Mouse (Mus musculus) embryo, embryonic 10 days (tissue): ENCODE results near the gene Zmym6.
A peak's percentile ranks its signal among the peaks of the same experiment; 100 is the strongest.
"Not testable (repeated sequence)": the region's sequence is repeated elsewhere in the genome, so short reads cannot be mapped to it uniquely, and the experiment has no call there.

Source experiments
- DNase-seq: peaks from one replicate; pipeline ENCODE4 v3.0.0-alpha.2; 2015; ENCODE audit warnings: low spot score

Zmym6 gene

DNA sequence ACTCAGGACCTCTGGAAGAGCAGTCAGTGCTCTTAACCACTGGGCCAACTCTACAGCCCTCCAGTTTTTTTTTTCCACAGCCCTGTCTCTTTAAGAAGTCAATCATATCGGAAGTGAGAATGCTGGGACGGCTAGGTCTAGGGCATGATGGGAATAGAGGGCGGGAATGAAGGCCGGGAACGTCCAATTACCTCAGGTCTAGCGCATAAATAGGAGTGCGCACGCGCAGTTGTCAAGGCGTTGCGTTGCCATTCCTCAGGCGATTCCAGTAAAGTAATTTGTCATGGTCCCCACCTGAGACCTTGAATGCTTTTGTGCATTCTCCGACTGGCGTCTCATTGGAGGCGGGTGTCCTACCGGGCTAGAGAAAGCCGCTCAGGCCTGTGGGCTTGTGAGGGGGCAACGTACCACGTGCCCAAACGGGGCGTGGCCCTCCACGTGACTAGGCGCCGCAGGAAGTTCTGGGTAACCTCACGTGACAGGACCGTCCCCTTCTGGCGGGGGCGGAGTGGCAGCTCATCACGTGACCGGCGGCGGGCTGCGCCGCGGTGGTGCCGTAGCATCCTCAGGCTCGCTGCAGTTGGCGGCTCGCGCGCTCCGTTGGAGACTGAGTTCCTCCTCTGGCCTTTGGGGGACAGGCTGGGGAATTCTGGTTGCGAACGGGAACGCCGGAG is at the start of gene Zmym6:
Gene Zmym6 (plus strand): TSS at position 509 of the 674 bp plus-strand sequence.
- DNase-seq: peak; percentile 99

GRCm38 (mm10) chr4:127037158-127037557 is 40.0 kb upstream of the Zmym6 start:
- DNase-seq: no peak

GRCm38 (mm10) chr4:127037908-127038827 is 39.0 kb upstream of the Zmym6 start:
- DNase-seq: no peak

GRCm38 (mm10) chr4:127038828-127039349 is 38.3 kb upstream of the Zmym6 start:
- no peak for DNase-seq

- DNase-seq: no peak
Measured at GRCm38 (mm10) chr4:127039871-127040483, 37.2 kb upstream of the Zmym6 start.

GRCm38 (mm10) chr4:127043540-127043939 is 33.6 kb upstream of the Zmym6 start:
- no peak for DNase-seq

- no peak for DNase-seq
Measured at GRCm38 (mm10) chr4:127051121-127051520, 26.1 kb upstream of the Zmym6 start.

GRCm38 (mm10) chr4:127053071-127053470 is 24.1 kb upstream of the Zmym6 start:
- no peak for DNase-seq

DNA sequence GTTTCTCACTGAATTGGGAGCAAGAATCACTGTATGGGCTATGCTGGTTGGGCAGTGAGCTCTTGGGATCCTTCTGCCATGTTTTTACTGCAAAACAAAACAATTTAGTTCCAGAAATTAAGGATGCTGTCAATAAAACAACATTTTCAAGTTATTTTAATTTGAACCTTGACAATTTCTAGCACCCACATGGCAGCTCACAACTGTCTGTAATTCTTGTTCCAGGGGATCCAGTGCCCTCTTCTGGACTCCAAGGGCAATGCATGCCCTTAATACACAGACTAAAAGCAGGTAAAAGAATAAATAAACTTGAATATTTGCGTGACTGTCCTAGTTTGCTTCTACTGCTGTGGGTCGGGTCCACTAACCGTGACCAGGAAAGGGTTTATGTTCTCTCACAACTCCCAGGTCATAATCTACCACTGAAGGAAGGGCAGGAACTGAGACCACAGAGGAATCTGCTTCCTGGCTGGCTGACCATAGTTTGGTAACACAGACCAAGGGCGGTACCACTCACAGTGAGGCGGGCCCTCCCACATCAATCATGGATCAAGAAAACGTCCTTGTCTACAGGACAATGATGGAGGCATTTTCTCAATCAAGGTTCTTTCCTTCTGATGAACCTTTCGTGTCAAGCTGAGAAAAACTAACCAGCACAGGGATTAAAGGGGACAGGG is 22.5 kb upstream of the Zmym6 start:
- DNase-seq: no peak

DNA sequence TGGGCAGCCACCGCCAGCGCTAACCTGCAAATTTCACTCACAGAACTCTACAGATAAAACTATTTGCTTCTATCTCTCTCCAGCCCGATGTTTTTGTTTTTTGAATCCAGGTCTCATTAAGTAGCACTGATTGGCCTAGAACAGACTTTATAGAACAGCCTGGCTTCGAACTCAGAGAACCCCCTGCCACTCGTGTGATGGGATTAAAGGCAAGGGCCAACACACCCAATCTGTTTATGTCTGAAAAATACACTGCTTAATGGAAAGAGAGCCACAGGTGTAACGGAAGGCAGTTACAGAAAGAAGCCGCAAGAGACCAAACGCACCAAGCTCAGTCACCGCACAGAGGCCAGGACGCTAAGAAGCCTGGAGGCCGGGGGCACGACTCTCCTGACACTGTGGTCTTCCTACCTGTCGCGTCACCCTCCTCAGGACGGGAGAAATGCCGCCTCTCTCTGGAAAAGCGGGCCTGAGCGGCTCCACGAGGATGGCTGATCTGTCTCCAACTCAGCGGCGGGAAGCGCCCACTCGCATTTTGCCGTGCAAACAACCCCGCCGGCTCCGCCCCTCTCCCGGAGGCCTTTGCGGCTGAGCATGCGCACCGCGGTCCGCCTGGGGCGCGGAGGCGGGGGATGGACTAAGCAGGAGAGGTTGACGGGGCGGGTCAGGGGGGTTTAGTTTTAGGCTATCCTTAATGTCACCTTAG is 16.4 kb upstream of the Zmym6 start, which contains the start of gene Zmym1:
Gene Zmym1 (minus strand): TSS at position 568 of the 706 bp plus-strand sequence.
- peak; percentile 91 for DNase-seq

GRCm38 (mm10) chr4:127064051-127064450 is 13.1 kb upstream of the Zmym6 start:
- DNase-seq: no peak

DNA sequence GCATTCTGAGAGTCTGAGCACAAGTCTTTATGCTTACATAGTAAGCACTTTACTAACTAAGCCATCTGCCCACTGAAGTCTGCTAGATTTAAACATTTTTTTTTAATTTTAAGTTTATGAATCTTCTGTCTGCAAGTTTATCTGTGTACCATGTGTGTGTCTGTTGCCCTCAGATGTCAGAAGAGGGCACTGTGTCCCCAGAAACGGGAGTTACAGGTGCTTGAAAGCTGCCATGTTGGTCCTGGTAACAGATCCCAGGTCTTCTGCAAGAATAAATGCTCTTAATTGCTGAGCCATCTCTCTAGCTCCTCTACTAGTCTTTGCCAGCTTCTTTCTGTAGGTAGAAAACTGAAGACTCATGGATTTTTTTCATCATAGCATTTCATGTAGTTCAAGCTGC is 2.3 kb upstream of the Zmym6 start:
- DNase-seq: no peak

- DNase-seq: no peak
Measured at GRCm38 (mm10) chr4:127080806-127081205, 3.6 kb downstream of the Zmym6 start.

GRCm38 (mm10) chr4:127083131-127083530 is 5.9 kb downstream of the Zmym6 start:
- DNase-seq: no peak

DNA sequence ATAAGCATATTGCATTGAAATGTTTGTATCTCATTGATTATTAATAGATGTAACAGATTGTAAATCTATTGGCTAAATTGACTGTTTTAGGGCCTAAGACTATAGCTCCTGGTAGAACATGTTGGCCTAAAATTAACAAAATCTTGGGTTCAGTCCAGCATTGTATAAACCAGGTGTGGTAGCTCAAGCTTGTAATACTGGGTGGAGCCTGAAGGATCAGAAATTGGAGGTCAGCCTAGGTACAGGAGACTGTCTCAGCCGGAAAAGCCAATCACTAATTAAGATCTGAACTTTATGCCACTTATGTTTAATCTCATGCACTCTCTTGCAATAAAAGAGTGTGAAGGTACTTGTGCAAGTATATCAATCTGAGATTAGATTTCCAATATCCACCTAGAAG is 8.6 kb downstream of the Zmym6 start:
- DNase-seq: no peak

GRCm38 (mm10) chr4:127091188-127091587 is 14.0 kb downstream of the Zmym6 start:
- DNase-seq: no peak

- DNase-seq: no peak
Measured at GRCm38 (mm10) chr4:127095090-127095489, 17.9 kb downstream of the Zmym6 start.

- DNase-seq: not testable (repeated sequence)
Measured at GRCm38 (mm10) chr4:127099552-127099951, 22.4 kb downstream of the Zmym6 start.

GRCm38 (mm10) chr4:127107566-127107965 is 30.4 kb downstream of the Zmym6 start:
- DNase-seq: no peak

GRCm38 (mm10) chr4:127110570-127110969 is 33.4 kb downstream of the Zmym6 start:
- no peak for DNase-seq

- DNase-seq: no peak
Measured at GRCm38 (mm10) chr4:127123391-127123790, 46.2 kb downstream of the Zmym6 start, which contains the start of gene Tmem35b. TSS of gene Tmem35b (plus strand) at chr4:127123691.
